Mouse (Mus musculus) liver, embryonic 14.5 days (tissue): ENCODE results near the gene Lpp. TPM values are rescaled to one million over a fixed set of nuclear protein-coding genes. Genes with fewer than 3 reads are reported as not detected.

Experiments
- ATAC-seq: fragments of 200-750 bp; cut with Nextera tagmentation; 2 replicates; pipeline ENCODE4 v1.8.0; 2017; ENCODE audit warnings: moderate number of reproducible peaks, mild to moderate bottlenecking, moderate library complexity; ENCODE audit not compliant: insufficient read depth
- DNase-seq, 3 experiments: peaks; one replicate each; pipeline ENCODE4 v3.0.0-alpha.2; 2012 to 2013; ENCODE audit warnings: low read depth in 3 of 3, low spot score in 3 of 3
- H3K27ac ChIP-seq: fragments of 300-500 bp; sonication (generic); 2 replicates; pipeline ENCODE4 v1.5.1; 2014; ENCODE audit warnings: moderate library complexity, mild to moderate bottlenecking, control low read depth, inconsistent platforms
- H3K27me3 ChIP-seq: fragments of 300-500 bp; sonication (generic); 2 replicates; pipeline ENCODE4 v1.6.1; 2014; ENCODE audit warnings: mild to moderate bottlenecking, low read length, moderate library complexity; ENCODE audit not compliant: control insufficient read depth, insufficient read depth
- H3K36me3 ChIP-seq: fragments of 300-500 bp; sonication (generic); replicated peaks from 2 replicates; pipeline ENCODE4 v1.6.1; 2014; ENCODE audit warnings: low read depth; ENCODE audit not compliant: control insufficient read depth, insufficient read depth
- H3K4me1 ChIP-seq, 2 experiments: fragments of 200-500 bp in 1 of 2; fragments of 300-500 bp in 1 of 2; sonication (generic) in 1 of 2; replicated peaks; 2 replicates each; pipeline ENCODE4 v1.6.1; 2012 to 2014; ENCODE audit warnings: antibody characterized with exemption in 1 of 2, inconsistent platforms in 1 of 2, low read length in 1 of 2; ENCODE audit not compliant: control insufficient read depth in 2 of 2, insufficient read depth in 2 of 2
- H3K4me2 ChIP-seq: fragments of 300-500 bp; sonication (generic); 2 replicates; pipeline ENCODE4 v1.6.1; 2014; ENCODE audit warnings: low read depth, mild to moderate bottlenecking, control low read depth, moderate library complexity
- H3K4me3 ChIP-seq, 2 experiments: fragments of 200-500 bp in 1 of 2; fragments of 300-500 bp in 1 of 2; sonication (generic) in 1 of 2; 2 replicates each; pipeline ENCODE4 v1.5.1; 2012 to 2014; ENCODE audit warnings: low read depth in 2 of 2, low read length in 2 of 2, mild to moderate bottlenecking in 2 of 2, control low read depth in 1 of 2, inconsistent platforms in 1 of 2, moderate library complexity in 1 of 2; ENCODE audit not compliant: insufficient read depth in 1 of 2
- H3K9ac ChIP-seq: fragments of 300-500 bp; sonication (generic); replicated peaks from 2 replicates; pipeline ENCODE4 v1.6.1; 2014; ENCODE audit warnings: mild to moderate bottlenecking, control low read depth, moderate library complexity
- H3K9me3 ChIP-seq: fragments of 300-500 bp; sonication (generic); 2 replicates; pipeline ENCODE4 v1.6.1; 2016; ENCODE audit warnings: low read length, mixed read lengths; ENCODE audit not compliant: control insufficient read depth
- CTCF ChIP-seq: IDR thresholded peaks from 2 replicates; pipeline ENCODE4 v1.5.1; 2016; ENCODE audit warnings: antibody characterized with exemption, low read depth, control low read depth
- EP300 ChIP-seq: IDR thresholded peaks from 2 replicates; pipeline ENCODE4 v1.6.1; 2016; ENCODE audit warnings: antibody characterized with exemption, low read depth
- WGBS: fragments of 180-500 bp; shearing (Covaris S2); extraction: QIAGEN DNeasy Blood & Tissue Kit; methylation state at CpG from one replicate; pipeline ENCODE4 v1.1.7; 2014; ENCODE audit not compliant: insufficient replicate concordance; 5-methylcytosine and 5-hydroxymethylcytosine counted together
- polyA plus RNA-seq, 2 experiments: library from polyadenylated mRNA; depleted of rRNA in 1 of 2; stranded (reverse) in 1 of 2; unstranded in 1 of 2; fragments of >200 nt; fragmentation: Nextera tagmentation in 1 of 2; extraction: Ambion mirVana in 1 of 2; gene quantifications; 2 replicates each; pipeline versions ENCODE4 v1.2.1 to v1.2.3; 2012 to 2014

Lpp gene
- polyA plus RNA-seq, 2 experiments: 1.4 to 4.3 TPM

DNA sequence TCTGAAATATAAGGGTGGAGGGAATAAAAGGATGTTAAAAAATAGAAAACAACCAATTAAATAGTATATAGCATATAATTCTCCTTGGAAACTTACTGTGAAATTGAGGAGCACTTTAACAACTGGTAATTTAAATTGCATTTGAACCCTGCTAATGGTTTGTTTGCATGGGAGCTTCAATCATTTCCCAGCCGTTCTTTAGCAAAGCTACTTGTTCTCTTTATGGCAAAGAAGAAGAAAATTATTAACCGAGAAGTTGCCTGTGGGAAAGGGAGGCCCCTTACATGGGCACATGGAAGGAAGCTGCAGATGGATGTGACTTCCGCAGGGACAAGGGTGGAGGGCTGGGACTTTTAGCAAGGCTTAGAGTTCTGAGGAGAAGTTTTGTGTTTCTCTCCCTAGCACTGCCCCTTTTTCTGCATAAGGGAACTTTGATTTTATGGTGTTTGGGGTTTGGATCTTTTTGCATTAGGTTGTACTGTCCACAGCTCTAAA lies 62.1 kb downstream of the Lpp start:
- Histone ChIP-seq H3K27ac (no peak overlapping the region), H3K9ac (no peak overlapping the region), H3K9me3 (no peaks in the 10 kb centered on the region), H3K4me2 (no peak overlapping the region), H3K4me3 (no peak overlapping the region), H3K4me1 (peaks cover 0 to 12% of the 10 kb centered on the region in 2 experiments; a peak in 3 of 4 replicates), H3K27me3 (no peaks in the 10 kb centered on the region), H3K36me3 (no peaks in the 10 kb centered on the region)
- no peak for DNase-seq
- WGBS: 33% methylated on average over 3 of the region's 3 CpGs
- no peak for TF ChIP-seq CTCF
- TF ChIP-seq EP300: no peak
- ATAC-seq: no peak

- no peak overlapping the region for H3K4me3 ChIP-seq
- H3K36me3 ChIP-seq: no peaks in the 10 kb centered on the region
- H3K27me3 ChIP-seq: no peaks in the 10 kb centered on the region
- WGBS: 65% methylated on average over 2 of the region's 2 CpGs
- TF ChIP-seq CTCF (no peak), EP300 (no peak)
- H3K9ac ChIP-seq: no peak overlapping the region
- peaks cover 0 to 4% of the 10 kb centered on the region in 2 experiments; a peak in 1 of 4 replicates for H3K4me1 ChIP-seq
- H3K9me3 ChIP-seq: no peaks in the 10 kb centered on the region
- H3K4me2 ChIP-seq: no peak overlapping the region
- DNase-seq (no peak), ATAC-seq (no peak)
- H3K27ac ChIP-seq: no peak overlapping the region
These were observed 70.5 kb downstream of the Lpp start for GRCm38 (mm10) chr16:24463842-24464241.

DNA sequence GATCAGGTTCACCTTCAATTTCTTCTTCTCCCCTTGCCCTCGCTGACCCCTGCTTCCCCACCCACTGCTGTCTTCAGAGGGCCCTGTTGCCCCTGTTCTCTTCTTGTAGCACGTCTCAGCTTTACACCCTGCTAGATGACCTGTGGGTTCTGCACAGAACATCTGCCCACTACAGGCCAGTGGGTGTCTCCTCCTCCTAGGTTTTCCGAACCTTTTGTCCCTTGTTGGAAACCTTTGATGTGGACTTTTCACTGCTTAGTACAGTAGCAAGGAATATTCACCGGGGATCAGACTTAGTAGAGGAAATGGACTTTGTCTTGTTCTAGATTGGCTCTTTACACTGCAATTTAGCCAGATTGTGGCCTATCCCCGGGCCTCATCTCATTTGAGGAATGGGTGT lies 71.1 kb downstream of the Lpp start:
- WGBS: 59% methylated on average over 5 of the region's 5 CpGs
- DNase-seq: no peak
- H3K9me3 ChIP-seq: no peaks in the 10 kb centered on the region
- H3K36me3 ChIP-seq: no peaks in the 10 kb centered on the region
- H3K27ac ChIP-seq: no peak overlapping the region
- TF ChIP-seq CTCF (no peak), EP300 (no peak)
- H3K4me2 ChIP-seq: no peak overlapping the region
- ATAC-seq: no peak
- no peaks in the 10 kb centered on the region for H3K27me3 ChIP-seq
- H3K9ac ChIP-seq: no peak overlapping the region
- no peak overlapping the region for H3K4me3 ChIP-seq
- peaks cover 0 to 4% of the 10 kb centered on the region in 2 experiments; a peak in 1 of 4 replicates for H3K4me1 ChIP-seq

DNA sequence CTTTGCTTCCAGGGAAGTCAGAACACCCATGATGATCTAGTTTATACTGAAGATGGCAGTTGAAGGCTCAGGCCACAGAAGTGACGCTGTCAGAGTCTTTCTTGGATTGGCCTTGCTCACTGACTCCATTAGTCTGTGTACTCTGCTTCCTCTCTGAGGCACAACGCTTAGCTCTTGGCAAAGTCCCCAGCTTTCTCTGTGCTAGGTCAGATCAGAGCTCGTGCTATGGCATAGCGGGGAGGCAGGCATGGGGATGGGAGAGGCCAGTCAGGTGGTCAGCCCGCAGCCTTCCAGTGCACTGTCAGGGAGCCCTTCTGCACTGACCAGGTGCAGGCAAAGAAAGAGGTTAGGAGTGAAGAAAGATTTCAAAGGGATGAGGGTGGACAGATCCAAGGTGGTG lies 72.3 kb downstream of the Lpp start:
- ATAC-seq (no peak), DNase-seq (no peak)
- Histone ChIP-seq H3K9ac (no peak overlapping the region), H3K4me3 (no peak overlapping the region), H3K4me1 (peaks cover 0 to 8% of the 10 kb centered on the region in 2 experiments; a peak in 1 of 4 replicates), H3K36me3 (no peaks in the 10 kb centered on the region), H3K27ac (no peak overlapping the region), H3K9me3 (no peaks in the 10 kb centered on the region), H3K27me3 (no peaks in the 10 kb centered on the region), H3K4me2 (no peak overlapping the region)
- no peak for TF ChIP-seq EP300
- TF ChIP-seq CTCF: no peak
- 63% methylated on average over 5 of the region's 5 CpGs for WGBS

DNA sequence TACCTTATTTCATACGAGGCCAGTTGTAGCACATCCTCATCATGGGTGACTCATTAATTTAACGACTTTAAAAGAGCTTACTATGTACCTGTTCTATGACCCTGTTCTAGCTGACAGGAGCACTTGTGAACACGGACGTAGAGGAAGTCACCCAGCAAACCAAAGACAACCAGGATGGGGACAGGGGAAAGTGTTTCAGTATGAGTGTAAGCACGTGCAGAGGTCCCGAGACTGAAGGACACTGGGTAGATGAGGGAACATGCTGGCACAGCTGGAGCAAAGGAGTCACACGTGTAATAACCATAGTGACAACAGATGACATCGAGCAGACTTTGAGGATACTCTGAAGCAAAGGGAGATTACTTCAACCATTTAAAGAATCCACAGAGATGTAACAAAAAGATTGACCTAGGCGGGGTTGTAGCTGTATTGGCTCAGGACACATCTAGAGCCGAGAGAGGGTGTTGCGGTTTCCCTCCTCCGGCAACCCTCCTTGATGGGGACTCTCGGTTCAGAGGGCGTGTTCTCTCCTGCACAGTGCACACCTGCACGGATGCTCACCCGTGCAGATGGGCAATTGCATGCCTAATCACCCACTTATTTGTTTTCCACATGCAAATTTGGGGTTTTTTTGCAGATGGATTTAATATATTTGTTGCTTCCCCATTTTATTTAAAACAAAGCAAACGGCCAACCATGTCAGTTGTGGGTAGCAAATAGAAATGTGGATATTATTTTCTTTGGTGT lies 74.4 kb downstream of the Lpp start:
- no peaks in the 10 kb centered on the region for H3K36me3 ChIP-seq
- TF ChIP-seq CTCF: no peak
- no peak for TF ChIP-seq EP300
- DNase-seq (no peak), ATAC-seq (no peak)
- H3K4me1 ChIP-seq: peaks cover 0 to 8% of the 10 kb centered on the region in 2 experiments; a peak in 1 of 4 replicates
- H3K4me2 ChIP-seq: no peak overlapping the region
- H3K4me3 ChIP-seq: no peak overlapping the region
- H3K27me3 ChIP-seq: no peaks in the 10 kb centered on the region
- H3K9ac ChIP-seq: no peak overlapping the region
- no peaks in the 10 kb centered on the region for H3K9me3 ChIP-seq
- no peak overlapping the region for H3K27ac ChIP-seq
- 65% methylated on average over 17 of the region's 17 CpGs for WGBS
